Mouse (Mus musculus) layer of hippocampus, adult 18-20 months (tissue): ENCODE data around the gene Tcf7. TPM values are rescaled to one million over a fixed set of nuclear protein-coding genes. Genes with fewer than 3 reads are reported as not detected.
"Not testable (repeated sequence)": the region's sequence is repeated elsewhere in the genome, so short reads cannot be mapped to it uniquely, and the experiment has no call there.

Experiments used
- DNase-seq, 2 experiments: peaks; one replicate each; pipeline ENCODE4 v3.0.0; 2022; ENCODE audit warnings: low spot score in 2 of 2
- total RNA-seq, 2 experiments: library from RNA; stranded (reverse); gene quantifications; 2 replicates each; pipeline ENCODE4 v1.2.3; 2021

The Tcf7 gene
- total RNA-seq, 2 experiments from 2014 or later, result 2.6 to 3.1 TPM

DNA sequence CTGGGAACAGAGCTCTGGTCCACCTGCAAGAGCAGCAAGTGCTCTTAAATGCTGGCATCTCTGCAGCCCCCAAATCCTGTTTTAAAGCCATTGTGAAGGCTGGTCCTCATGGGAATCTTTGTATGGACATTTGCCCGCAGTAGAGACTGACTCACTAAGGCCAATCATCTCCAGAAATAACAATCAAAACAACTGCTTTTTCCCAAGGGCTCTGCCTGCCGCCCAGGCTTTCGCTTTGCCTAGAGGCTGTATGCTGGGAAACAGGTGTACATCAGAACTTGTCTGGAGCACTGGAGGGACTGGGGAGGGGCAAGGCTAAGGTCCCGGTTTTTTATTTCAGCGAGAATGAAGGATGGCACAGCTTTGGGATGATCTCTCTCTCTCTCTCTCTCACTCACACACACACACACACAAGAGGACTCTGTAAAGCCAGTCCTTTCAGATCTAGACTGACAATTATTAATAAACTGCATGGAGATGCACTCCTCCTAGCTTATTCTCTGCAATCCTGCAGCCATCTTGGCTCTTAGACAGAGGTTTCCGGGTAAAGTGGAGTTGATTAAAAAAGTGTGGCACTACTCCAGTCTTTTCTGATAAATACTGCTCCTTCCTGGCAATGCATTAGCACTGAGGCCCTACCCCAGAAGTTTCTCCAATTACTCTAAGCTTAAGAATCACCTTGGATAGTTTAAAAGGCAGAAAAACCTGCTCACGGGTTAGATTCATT is 53.9 kb downstream of the Tcf7 start:
- DNase-seq, result no peak

GRCm38 (mm10) chr11:52227466-52228226 is 55.2 kb downstream of the Tcf7 start:
- DNase-seq, result no peak

DNA sequence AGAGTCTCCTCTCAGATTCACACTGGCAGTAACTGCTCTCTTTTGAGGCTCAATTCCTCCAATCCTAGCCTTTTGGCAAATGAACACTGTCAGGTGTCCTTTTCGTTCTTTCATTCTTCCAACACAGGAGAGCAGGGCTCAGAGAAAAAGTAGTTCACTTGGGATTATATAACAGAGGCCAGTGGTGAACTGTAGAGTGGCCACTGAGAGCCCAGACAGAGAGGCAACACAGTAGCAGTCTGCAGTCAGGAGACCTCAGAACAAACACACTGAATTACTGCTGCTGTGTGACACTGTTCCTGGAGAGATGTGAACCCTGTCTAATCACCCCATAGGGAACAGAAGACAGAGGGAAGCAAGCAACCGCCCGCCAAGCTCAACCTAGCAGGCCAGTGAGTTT is 55.8 kb downstream of the Tcf7 start:
- no peak for DNase-seq

DNA sequence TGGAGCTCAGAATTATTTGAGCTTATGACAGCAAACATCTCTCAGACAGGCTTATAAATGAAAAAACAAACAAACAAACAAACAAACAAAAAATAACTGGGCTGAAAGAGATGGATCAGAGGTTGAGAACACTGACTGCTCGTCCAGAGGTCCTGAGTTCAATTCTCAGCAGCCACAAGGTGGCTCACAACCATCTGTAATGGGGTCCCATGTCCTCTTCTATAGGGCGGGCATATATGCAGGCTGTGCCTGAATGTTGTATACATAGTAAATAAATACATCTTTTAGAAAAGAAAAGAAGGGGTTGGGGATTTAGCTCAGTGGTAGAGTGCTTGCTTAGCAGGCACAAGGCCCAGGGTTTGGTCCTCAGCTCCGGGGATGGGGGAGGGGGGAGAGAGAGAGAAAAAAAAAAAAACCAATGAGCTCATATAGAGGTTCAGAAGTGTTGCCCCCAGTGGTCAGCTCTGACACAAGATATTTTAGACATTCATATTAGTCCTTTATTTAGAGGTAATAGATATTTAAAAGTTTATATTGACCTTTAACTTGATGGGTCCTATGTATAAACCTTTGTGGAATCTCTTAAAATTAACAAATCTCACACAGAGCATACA is 56.7 kb downstream of the Tcf7 start:
- no peak for DNase-seq

DNA sequence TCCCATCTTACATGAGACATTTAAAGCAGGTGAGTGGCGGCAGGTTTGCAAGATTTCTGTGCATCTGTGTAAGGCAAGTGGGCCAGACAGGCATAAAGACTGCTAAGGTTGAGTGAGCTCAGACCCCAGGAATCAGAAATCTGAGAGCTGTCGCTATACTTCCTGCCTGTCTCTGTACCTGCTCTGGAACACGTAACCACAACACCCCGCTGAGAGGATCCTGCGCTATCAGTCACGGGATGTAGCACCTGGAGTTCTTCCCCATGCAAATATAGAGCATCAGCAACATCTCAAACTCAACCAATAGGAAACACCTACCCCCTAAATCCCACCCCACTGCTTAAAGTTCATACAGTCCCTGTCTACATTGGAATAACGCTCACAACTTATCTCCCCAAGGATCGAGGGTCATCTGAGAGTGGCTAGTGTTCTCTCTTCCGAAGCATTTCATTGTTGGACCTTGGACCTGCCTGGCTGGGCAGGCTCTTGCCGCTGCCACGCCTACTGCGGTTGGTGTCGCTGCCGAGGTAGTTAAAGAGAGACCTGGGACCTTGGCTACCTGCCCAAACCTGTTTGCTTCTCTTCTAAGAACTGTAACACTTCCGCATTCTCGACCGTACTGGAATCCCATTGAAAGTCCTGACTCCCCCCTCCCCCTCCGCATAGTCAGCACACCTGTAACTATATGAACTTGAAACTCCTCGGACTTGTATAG is 58.7 kb downstream of the Tcf7 start:
- no peak for DNase-seq

- DNase-seq, result no peak
Measured at GRCm38 (mm10) chr11:52222891-52223290, 59.9 kb downstream of the Tcf7 start.

DNA sequence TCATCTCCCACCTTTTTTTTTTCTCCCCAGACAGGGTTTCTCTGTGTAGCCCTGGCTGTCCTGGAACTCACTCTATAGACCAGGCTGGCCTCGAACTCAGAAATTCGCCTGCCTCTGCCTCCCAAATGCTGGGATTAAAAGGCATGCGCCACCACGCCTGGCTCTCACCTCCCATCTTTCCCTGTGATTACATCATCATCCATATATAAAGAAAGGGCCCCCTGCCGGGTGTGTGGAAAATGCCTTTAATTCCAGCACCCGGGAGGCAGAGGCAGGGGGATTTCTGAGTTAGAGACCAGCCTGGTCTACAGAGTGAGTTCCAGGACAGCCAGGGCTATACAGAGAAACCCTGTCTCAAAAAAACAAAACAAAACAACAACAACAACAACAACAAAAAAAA is 60.9 kb downstream of the Tcf7 start:
- DNase-seq, result not testable (repeated sequence)

- peak; percentile 30 to 83 for DNase-seq
Measured at GRCm38 (mm10) chr11:52220282-52220681, 62.5 kb downstream of the Tcf7 start.

GRCm38 (mm10) chr11:52213887-52214286 is 68.9 kb downstream of the Tcf7 start, which contains the start of gene Olfr1371:
Gene Olfr1371 (minus strand): TSS chr11:52213987.
- no peak for DNase-seq

Other genes with a start within 250 kb of the Tcf7 start
- 100 to 1,000 TPM; 107 to 108 TPM for gene Ppp2ca, start 184.3 kb downstream of the Tcf7 start, total RNA-seq
- gene Olfr1373, start 137.5 kb downstream of the Tcf7 start, total RNA-seq, result not detected
- gene Olfr1371, start 69.0 kb downstream of the Tcf7 start, total RNA-seq, result not detected
- 100 to 1,000 TPM; 461 to 470 TPM for gene Skp1a, start 51.0 kb downstream of the Tcf7 start, total RNA-seq
- gene Vdac1, start 77.8 kb upstream of the Tcf7 start, total RNA-seq, result 100 to 1,000 TPM; 522 to 543 TPM
- gene 9530068E07Rik, start 113.4 kb upstream of the Tcf7 start, total RNA-seq, result 10 to 100 TPM; 64.4 to 66.8 TPM